Mouse (Mus musculus): ENCODE data around the gene 1700001L19Rik.

DNA sequence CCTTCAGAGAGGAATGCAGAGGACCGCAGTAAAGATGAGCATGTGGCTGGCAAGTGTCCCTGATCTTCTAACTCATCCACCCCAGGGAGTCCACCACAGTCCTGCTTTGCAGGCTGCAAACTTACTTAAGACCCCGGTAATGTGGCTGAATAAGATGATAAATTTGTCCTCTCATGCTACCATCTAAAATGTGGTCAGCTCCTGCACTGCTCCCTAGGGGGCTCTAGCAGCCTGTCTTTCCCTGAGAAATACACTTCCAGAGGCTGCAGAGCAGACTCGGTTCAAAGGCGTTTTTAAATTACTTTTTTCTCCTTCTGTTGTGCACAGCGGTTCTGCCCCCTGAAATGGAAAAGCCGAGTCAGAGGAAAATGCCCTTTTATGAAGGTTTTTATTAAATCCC lies 4.0 kb downstream of the 1700001L19Rik start:
- no peak for TF ChIP-seq CTCF (IDR thresholded peaks at IDR 0.05; ENCODE audit: low read depth, low read length)
- no peak for TF ChIP-seq GATA1 (IDR thresholded peaks at IDR 0.05; ENCODE audit: borderline replicate concordance, low read length)

Data from G1E (cell line).